Mouse (Mus musculus) left cerebral cortex, postnatal 4 days (tissue): ENCODE measurements around the gene Acvr1b. TPM values are rescaled to one million over a fixed set of nuclear protein-coding genes. Genes with fewer than 3 reads are reported as not detected.
A peak's percentile ranks its signal among the peaks of the same experiment; 100 is the strongest.

Experiments
- DNase-seq: peaks from one replicate; pipeline ENCODE4 v3.0.0-alpha.2; 2022
- intact Hi-C: fragments of 180-260 bp; cut with DNase I; formaldehyde crosslinking; loops from one replicate; pipeline ENCODE4 v1.15.1; 2025
- total RNA-seq, 2 experiments: library from RNA; stranded (reverse); gene quantifications; 2 replicates each; pipeline ENCODE4 v1.2.3; 2021

Gene Acvr1b
- total RNA-seq, 2 experiments from 2014 or later: 96.1 to 98.6 TPM

GRCm38 (mm10) chr15:101145424-101146099 lies 28.3 kb upstream of the Acvr1b start:
- intact Hi-C loops: no loop called here
- peak; percentile 95 for DNase-seq

DNA sequence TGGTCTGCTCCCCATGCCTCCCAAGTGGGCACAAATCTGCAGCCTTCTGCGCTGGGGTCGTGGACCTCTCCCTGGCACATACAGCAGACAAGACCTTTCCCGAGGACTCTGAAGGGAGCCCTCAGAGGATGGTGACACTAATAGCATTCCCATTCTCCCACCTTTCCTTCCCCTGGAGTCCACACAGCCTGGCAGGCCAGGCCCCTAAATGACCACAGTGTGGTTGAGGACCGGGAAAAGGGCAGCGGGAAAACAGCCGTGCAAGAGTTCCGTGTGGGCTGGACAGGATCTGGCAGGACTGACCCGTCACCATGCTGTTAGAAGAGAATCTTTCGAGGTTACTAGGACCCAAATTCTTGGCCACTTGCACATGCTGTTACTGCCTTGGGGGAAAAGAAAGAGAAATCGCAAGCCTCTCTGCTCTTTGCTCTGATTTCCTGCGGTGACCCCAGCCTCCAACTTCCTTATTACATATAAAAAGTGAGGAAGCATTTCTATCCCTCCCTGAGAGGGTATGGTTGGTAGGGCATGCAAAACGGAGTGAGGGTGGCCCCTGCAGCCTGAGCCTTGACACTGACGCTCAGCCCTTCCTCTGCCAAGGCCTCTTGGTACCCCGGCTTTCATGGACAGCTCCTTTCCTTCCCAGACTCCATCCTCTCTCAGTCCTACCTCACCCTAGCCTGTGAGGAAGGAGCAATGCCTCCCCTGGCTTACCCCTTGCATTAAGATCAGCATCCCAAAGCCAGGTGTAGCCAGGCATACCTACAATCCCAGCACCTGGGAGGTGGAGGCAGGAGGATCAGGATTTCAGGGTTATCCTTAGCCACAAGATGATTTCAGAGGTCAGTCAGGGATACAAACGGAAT lies 27.5 kb upstream of the Acvr1b start:
- intact Hi-C loops: no loop called here
- no peak for DNase-seq

DNA sequence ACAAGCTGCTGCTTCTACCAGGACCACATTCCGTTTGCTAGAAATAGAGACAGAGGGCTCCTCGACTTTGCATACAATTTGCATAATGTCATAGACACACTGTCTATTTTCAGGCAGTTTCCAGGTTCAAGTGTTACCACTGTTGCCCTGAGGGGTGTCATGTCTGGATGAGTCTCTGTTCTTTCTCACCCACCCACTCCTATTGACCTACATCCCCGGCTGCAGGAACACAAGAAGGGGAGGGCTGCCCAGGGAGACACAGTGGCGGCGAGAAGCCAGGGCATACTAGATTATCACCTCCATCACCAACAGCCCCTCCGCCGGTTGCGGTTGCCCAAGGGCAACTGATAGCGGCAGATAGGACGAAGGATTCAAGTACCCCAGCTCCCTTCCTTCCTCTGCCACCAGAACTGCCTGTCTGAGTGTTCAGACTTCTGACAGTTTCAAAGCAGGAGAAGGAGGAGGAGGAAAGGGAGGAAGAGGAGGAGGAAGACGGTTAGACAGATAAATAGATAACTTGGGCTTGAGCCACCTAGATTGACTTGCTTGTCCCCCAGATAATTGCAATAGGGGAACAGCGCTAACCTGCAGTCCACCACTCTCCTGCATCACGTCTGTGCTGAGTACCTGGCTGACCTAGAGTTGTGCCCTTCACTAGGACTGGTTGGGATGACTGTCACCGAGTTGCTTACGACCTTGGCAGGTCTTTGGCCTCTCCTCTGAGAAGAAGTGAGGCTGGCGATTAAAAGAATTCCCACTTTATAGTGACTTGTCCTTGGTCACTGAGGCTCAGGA lies 26.6 kb upstream of the Acvr1b start:
- no peak for DNase-seq
- intact Hi-C loops: no loop called here

DNA sequence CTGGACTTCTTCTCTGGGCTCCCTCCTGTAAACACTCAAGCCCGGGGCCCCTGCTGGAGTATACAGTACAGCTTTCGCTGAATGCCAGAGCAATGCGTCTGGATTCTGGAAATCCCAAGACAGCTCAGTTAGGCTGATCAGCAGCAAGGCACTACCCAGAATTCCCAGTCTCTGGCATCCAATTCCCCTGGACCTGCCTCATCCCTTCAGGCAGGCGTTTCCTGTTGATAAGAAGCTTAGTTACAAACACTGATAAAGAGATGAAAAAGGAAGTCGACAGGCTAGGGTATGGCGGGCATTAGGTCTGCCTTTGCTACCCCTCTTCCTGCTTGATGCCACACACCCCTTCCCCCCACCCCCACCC lies 26.0 kb upstream of the Acvr1b start:
- DNase-seq: no peak
- intact Hi-C loops: no loop called here

DNA sequence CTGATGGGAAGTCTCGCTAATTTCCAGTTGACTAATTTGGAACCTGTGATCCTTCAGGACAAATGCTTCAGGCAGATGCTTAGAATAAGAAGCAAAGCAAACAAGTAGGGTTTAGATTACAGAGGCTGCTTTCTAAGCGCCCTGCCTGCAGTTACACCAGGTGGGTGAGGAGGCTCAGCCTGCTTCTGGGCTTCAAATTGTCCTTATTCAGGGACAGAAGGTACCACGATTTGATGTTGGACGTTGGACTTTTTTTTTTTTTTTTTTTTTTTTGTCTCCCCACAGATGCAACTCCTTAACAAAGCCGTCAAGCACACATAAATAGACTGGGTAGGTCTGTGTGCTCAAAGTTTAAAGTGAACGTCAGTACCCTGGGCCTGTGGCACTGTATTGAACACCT lies 25.3 kb upstream of the Acvr1b start:
- intact Hi-C loops: no loop called here
- DNase-seq: no peak

- DNase-seq: no peak
- intact Hi-C loops: no loop called here
Observed at GRCm38 (mm10) chr15:101151409-101152261, 22.2 kb upstream of the Acvr1b start.

- no peak for DNase-seq
- intact Hi-C loops: no loop called here
Observed at GRCm38 (mm10) chr15:101154700-101155616, 18.9 kb upstream of the Acvr1b start.

DNA sequence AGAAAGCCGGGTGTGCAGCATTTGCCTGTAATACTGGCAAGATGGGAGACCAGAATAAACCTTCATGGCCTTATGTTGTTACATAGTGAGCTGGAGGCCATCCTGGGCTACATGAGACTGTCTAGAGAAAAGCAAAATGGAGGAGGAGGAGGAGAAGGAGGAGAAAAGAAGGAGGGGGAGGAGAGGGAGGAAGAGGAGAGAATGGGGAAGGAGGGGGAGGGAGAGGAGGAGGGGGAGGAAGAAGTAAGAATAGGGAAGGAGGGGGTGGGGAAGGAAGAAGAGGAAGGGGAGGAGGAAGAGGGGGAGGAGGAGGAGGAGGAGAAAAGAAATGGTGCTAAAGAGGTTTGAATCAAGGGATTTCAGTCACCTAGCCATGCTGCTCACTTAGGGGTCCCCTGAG lies 13.7 kb upstream of the Acvr1b start:
- DNase-seq: no peak
- intact Hi-C loops: no loop called here

GRCm38 (mm10) chr15:101160591-101160990 lies 13.3 kb upstream of the Acvr1b start:
- intact Hi-C loops: no loop called here
- peak; percentile 77 for DNase-seq

- intact Hi-C loops: no loop called here
- DNase-seq: no peak
Observed at GRCm38 (mm10) chr15:101161534-101161933, 12.3 kb upstream of the Acvr1b start.

GRCm38 (mm10) chr15:101163056-101163458 lies 10.8 kb upstream of the Acvr1b start:
- intact Hi-C loops: no loop called here
- DNase-seq: peak; percentile 49

- DNase-seq: no peak
- intact Hi-C loops: no loop called here
Observed at GRCm38 (mm10) chr15:101163854-101164253, 10.0 kb upstream of the Acvr1b start.

DNA sequence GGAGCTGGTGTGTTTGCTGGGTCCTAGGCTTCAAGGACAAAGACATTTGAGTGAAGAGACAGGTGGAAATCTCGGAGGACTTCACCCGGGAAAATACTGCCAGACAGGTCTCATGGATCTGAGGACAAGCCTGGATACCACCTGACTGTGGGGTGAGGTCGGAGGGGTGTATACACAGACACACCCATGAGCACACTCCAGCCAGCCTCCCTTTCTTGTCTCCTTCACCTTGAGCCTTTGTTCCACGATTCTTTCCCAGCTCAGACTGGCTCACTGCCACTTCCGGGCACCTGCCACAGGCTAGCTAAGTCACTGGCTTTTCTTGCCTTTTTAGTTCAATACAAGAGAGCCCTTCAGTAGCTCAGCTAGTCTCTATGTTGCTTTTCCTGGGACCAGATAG lies 9.6 kb upstream of the Acvr1b start:
- DNase-seq: no peak
- intact Hi-C loops: no loop called here

DNA sequence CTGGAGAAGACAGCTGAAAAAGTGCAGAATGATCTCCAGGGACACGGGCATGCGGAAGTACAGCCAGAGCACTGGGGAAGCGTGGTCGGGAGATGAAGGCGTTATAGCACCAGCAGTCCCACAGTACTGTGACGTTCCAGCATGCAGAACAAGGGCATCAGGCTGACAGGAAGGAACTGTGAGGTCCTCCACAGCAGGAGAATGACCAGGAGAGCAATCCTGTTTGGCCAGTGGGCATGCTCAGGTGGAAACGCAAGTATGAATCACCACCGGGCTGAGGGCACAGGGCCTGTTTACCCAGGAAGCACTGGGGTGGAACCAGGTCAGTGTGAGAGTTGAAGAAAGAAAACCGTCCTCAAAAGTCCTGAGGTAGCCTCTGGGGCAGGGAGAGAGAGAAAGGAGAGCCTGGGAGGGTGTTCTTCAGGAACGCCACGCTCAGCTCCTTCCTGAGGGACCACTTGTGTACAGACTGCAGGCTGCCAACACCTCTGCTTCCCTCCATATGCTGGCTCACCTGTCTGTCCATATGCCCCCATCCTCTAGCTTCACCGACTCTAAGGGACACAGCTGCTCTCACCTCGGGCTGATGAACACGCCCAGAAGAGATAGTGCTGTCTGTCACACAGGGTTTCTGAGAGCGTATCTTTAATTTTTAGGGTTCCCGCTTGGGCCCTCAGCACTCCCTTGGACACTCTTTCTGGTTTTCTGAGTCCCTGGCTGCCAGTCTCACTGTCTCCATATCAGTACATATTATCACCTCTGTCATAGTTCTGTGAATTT lies 8.0 kb upstream of the Acvr1b start:
- no peak for DNase-seq
- intact Hi-C loops: no loop called here

DNA sequence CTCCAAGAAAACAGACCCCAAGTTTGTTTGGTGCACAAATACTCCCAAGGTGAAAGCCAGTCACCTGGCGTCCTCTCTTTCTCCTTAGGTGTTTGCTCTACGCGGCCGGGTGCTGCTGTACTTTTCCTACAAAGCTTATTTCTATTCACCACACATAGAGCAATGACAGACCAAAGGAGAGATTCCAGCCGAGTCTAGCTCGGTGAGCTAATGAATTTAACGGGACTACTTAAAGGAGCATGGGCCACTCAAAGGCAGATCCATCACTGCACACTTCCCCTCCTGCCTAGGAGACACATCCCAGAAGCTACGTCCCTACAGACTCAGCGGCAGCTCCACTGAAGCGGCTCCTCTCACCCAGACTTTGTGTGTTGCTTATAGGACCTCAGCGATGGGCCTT lies 6.3 kb upstream of the Acvr1b start:
- DNase-seq: no peak
- intact Hi-C loops: no loop called here

- no peak for DNase-seq
- intact Hi-C loops: loop anchor here (5.0 kb wide), 1 partner anchor 388 kb away; no protein-coding TSS in a partner anchor
Observed at GRCm38 (mm10) chr15:101169910-101170309, 4.0 kb upstream of the Acvr1b start.

DNA sequence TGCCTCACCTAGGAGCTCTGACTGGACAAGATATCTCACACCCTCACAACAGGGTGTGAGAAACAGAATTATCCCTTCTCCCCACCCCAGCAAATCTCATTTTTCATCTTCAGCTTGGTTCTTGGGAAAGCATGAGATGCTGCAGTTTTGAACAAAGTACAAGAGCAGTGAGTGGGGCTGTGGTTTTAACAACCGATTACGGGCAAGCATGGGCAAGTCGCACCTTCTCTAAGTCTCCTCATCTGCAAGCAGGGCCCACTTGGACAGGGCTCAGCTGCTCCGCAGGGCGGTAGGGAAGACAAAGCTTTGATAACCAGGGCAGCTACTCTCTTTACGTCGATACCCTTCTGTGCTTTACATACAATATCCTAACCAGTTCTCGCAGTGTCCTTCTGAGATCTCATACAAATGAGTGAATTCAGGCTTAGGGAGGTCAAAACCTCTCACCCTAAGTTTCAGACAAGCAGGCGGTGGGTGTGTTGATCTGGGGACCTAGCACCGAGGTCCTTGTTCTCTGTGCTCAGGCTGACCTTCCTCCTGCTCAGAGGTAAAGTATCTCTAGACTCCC lies 3.4 kb upstream of the Acvr1b start:
- no peak for DNase-seq
- intact Hi-C loops: loop anchor here (5.0 kb wide), 1 partner anchor 388 kb away; no protein-coding TSS in a partner anchor

DNA sequence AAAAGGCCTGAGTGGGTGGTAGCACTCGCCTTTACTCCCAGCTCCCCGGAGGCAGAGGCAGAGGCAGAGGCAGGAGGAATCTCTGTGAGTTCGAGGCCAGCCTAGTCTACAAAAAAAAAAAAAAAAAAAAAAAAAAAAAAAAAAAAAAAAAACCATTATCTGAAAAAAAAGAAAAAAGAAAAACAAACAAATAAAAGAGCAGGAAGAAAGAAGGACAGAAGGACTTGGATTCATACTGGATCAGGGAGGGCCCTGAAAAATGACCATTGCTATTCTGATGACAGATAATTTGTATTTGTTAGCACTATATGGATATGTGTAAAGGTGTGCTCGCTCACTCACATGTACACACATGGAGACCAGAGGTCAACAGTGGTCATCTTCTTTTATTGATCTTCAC lies 2.6 kb upstream of the Acvr1b start:
- intact Hi-C loops: loop anchor here (5.0 kb wide), 1 partner anchor 389 kb away; no protein-coding TSS in a partner anchor
- DNase-seq: no peak
